Comparison of ENCODE assay signal across 22 mouse cellular contexts in the genomic region with DNA sequence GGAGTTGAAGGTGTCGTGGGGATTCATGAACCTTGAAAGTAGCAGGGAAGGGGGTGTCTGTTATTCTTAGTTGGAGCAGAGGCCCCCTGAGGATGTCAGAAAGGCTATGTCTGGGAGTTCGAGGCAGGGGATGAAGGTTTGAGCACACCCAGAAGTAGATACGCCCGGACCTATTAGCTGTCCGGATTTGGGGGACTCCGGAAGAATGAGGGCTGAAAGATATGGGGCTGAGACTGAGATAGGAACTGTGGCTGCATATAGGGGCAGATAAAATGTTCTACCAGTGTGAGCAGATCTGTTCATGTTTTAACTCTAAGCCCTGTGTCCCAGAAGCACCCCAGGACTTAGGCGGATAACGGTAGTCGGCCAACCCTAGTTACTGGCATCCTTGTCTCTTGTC. TPM values are rescaled to one million over a fixed set of nuclear protein-coding genes. Genes with fewer than 3 reads are reported as not detected.
"Had no signal": no experiment of that assay in that cellular context is flagged by ENCODE, and none has a peak within 500 bp of the region (broad histone marks: within the 10 kb centered on the region; RNA-seq: fewer than 3 reads in every experiment).

No protein-coding gene starts in this region.

- H3K9me3 ChIP-seq: heart, embryonic 10.5 days; heart, embryonic 12.5 days; hindbrain, embryonic 13.5 days; hindbrain, embryonic 15.5 days; limb, embryonic 10.5 days; limb, embryonic 12.5 days had no signal

- H3K27ac ChIP-seq: heart, embryonic 10.5 days; hindbrain, embryonic 13.5 days; hindbrain, embryonic 15.5 days; hindbrain, postnatal 0 days; layer of hippocampus, adult 2 months; left cerebral cortex, adult 2 months; limb, embryonic 10.5 days; limb, embryonic 12.5 days had no signal

- DNase-seq: gastrocnemius, postnatal 14 days; gastrocnemius, postnatal 36 days; heart, adult 18-20 months; heart, postnatal 10 days; heart, postnatal 36 days; kidney, adult 18-20 months; kidney, adult 8-10 months; kidney, postnatal 10 days; kidney, postnatal 25 days; kidney, postnatal 4 days; liver had no signal

- H3K4me3 ChIP-seq: heart, embryonic 10.5 days; heart, embryonic 12.5 days; hindbrain, embryonic 13.5 days; hindbrain, embryonic 15.5 days; layer of hippocampus, adult 2 months; left cerebral cortex, adult 2 months; limb, embryonic 10.5 days; limb, embryonic 12.5 days had no signal

- ATAC-seq: hindbrain, postnatal 0 days; intestine, postnatal 0 days had no signal

- H3K9ac ChIP-seq: heart, embryonic 12.5 days; hindbrain, embryonic 13.5 days; hindbrain, embryonic 15.5 days; limb, embryonic 12.5 days had no signal

RNA-seq across cellular contexts. Expression of a gene that starts 51.1 kb away (rescaled TPM):
- total RNA-seq: hematopoietic stem cell, adult 5-6 weeks had no signal
